Mouse (Mus musculus) gastrocnemius, adult 18-20 months (tissue): ENCODE measurements around the gene Uqcc1. TPM values are rescaled to one million over a fixed set of nuclear protein-coding genes. Genes with fewer than 3 reads are reported as not detected.
"Not testable (repeated sequence)": the region's sequence is repeated elsewhere in the genome, so short reads cannot be mapped to it uniquely, and the experiment has no call there.

ENCODE experiments used
- DNase-seq: peaks from one replicate; pipeline ENCODE4 v3.0.0; 2021; ENCODE audit warnings: low spot score
- total RNA-seq, 2 experiments: library from RNA; stranded (reverse); gene quantifications; 2 replicates each; pipeline ENCODE4 v1.2.3; 2021

The Uqcc1 gene
- total RNA-seq, 2 experiments from 2014 or later = 155 to 182 TPM

- DNase-seq = no peak
Observed at GRCm38 (mm10) chr2:155862573-155863300, 67.4 kb downstream of the Uqcc1 start.

GRCm38 (mm10) chr2:155861581-155861980 lies 68.5 kb downstream of the Uqcc1 start:
- DNase-seq = no peak

DNA sequence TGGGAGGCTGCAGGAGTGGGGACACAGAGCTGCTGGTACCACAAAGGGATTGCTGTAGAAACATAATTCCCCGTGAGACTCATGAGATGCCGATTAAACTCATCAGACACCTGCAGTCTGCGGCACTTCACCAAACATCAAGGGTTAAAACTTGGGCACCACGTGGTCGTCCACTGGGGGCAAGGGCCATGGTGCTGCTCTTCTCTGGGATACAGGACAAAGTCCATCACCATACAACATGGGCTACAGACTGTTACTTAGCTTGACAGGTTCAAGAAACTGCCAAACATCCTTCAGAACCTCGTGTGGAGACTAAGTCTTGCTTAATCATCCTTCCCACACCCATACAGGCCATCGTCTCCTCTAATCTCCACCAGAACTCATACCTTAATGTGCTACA lies 70.0 kb downstream of the Uqcc1 start:
- no peak for DNase-seq

GRCm38 (mm10) chr2:155852536-155852935 lies 77.6 kb downstream of the Uqcc1 start:
- no peak for DNase-seq

- no peak for DNase-seq
Observed at GRCm38 (mm10) chr2:155850120-155850519, 80.0 kb downstream of the Uqcc1 start.

GRCm38 (mm10) chr2:155849464-155849863 lies 80.6 kb downstream of the Uqcc1 start:
- no peak for DNase-seq

DNA sequence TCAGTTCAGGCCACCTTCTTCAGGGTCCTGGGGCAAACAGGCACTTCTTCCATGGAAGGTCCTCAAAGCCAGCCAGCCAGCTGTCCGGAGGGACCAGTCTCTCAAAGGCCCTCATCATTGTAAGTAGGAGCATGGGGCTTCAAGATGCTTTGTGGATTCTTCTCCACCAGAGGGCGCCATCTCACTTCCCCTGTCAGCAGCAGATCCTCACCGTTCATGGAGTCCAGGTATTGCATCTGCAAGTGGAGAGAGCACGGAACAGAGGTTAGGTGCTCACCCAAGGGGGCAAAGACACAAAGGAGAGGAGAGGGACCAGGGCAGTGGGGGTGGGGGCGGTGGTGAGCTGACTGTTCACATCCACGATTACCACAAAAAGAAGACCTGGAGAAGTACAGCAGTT lies 81.8 kb downstream of the Uqcc1 start:
- DNase-seq = peak; percentile 81

DNA sequence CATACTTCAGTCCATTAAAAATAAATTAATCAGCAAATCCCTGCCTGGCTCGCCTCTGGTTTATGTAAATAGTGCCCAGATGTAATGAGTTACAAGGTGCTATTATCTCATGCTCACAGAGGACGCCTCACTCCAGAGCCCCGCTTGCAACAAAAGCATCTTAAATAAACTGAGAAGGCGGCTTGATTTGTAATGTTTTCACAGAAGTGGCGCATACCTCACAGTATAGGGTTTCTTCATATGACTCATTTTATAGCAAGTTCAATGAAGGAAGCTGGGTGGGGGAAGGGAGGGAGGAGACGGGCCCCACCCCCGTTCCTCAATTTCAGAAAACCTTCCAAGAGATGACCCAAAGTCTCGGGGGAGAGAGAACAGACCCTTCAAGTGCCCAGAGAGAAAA lies 83.2 kb downstream of the Uqcc1 start:
- DNase-seq = no peak

GRCm38 (mm10) chr2:155838961-155839360 lies 91.1 kb downstream of the Uqcc1 start:
- DNase-seq = no peak

DNA sequence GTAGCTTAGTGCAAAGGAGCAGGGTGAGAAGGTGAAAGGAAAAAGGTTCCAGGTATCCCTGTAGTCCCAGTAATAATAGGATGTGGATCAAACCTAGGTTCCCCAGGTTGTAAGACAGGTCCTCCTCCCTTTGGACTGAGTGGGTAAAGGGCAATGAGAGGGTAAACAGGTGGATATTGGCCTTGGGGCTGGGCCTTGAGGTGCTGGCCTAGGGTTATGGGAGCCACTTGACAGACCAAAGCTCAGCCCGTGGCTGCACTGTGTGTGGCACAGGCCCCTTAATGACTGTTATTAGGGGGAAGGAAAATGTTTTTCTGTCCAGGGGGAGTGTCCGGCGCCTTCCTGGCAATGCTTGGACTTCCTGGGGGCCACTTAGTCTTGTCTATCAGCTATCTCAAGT lies 92.1 kb downstream of the Uqcc1 start:
- no peak for DNase-seq

DNA sequence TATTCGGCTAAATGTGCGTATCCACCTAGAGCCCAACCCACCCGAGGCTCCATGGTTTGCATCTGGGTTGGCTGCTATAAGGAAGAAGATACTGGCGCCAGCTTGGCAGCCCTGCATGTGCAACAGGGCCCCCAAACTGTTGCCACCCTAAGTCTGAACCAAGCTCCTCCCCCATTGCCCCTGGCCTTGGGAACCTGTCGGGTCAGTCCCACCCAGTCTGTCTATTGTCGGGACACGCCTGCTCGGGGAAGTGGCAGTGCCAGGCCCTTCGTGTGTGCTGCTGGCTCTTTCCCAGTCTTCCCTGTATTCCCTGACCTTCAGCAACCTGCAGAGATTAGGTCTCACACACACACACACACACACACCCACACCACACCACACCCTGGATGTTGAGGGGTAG lies 95.4 kb downstream of the Uqcc1 start, which contains the start of gene Fam83c:
Gene Fam83c, minus strand, starts transcription at position 123 of the 400 bp plus-strand sequence.
- DNase-seq = no peak

GRCm38 (mm10) chr2:155832087-155832486 lies 98.0 kb downstream of the Uqcc1 start:
- DNase-seq = not testable (repeated sequence)

GRCm38 (mm10) chr2:155831302-155831701 lies 98.8 kb downstream of the Uqcc1 start:
- no peak for DNase-seq

GRCm38 (mm10) chr2:155830841-155831240 lies 99.3 kb downstream of the Uqcc1 start:
- DNase-seq = no peak

DNA sequence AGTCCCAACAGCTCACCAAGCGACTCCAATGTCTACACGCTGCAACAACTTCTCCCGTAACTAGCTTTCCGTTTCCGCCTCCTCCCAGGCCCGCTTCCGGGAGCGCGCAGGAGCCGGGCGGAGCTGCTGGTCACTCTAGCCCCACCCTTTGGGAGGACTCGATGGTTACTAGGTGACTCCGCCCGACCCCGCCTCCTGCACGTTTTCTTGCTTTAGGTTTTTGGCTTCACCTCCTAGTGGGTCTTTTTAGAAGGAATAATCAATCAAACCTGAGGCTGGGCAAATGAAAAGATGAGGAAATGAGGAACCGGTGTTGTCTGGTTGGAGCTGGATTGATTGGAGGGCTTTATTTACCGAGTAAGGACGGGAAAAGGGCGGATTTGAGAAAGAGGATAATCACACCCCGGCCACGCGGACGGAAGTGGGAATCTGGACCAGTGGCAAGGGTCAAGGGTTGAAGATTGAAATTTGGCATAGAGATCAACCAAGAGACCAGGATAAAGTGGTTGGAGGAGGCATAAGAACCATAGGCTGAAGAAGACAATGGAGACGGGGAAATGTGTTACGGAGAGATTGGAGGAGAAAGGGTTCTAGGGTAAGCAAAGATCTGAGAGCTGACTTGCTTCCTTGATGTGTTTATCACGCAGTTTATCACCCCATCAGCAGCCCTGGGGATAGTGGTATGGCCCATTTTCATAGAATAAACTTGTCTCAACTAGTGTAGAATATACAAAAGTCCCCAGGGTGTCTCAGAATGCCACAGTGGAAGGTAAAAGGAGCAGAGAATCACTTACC lies 103.3 kb downstream of the Uqcc1 start, which contains the start of gene Eif6:
Gene Eif6, minus strand, starts transcription at position 296 of the 795 bp plus-strand sequence.
- DNase-seq = peak; percentile 88

GRCm38 (mm10) chr2:155825904-155826629 lies 104.0 kb downstream of the Uqcc1 start:
- no peak for DNase-seq

DNA sequence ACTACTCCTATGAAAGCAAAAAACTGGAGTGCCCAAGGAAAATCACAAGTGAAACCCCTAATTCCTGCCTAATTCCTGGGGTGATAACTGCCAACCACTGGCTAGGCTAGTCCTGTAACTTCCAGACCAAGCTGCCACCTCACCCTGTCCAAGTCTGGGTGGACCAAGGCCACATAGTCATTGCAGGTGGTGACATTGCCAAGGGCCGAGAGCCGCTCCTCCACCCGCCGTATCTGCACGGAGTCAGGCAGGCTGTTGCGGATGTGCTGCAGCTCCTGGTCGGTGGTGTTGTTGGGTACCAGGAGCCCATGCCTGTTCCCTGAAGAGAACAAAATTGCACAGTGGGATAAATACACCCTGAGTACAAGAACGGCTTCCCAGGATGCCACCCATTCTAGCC lies 106.4 kb downstream of the Uqcc1 start:
- DNase-seq = no peak

- DNase-seq = no peak
Observed at GRCm38 (mm10) chr2:155820779-155821178, 109.3 kb downstream of the Uqcc1 start.

DNA sequence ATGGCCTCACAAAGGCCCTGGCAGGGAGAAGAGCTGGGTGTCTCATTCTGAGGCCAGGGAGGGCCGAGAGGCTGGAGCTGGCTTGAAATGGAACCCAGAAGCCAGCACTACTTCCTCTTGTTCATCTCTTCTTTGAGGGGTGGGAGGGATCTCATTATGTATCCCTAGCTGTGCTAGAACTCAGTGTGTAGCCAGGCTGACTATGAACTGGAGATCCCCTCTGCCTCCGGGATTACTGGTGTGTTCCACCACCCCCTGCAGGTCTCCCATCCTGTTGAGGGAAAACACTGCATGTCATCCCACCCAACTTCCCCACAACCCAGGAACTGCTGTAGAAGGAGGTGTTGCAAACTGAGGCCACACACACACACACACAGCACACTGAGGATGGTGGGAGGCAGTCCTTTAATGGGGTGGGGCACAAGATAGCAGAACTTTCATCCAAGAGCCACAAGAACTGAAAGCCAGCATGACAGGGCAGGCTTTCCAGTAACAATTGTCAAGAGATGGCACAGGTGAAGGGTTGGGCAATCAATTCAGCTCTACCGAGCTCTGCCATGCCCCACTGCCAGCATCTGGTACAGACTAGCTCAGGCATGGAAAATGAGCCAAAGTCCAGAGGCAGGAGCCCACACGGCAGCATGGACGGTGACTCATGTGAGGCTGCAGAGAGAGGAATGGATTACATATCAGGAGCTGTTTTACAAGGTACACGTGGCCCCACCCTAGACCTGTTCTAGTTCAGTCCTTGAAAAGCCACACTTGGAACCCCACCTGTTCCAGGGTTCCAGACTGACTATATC lies 110.5 kb downstream of the Uqcc1 start:
- DNase-seq = no peak

- DNase-seq = no peak
Observed at GRCm38 (mm10) chr2:155819392-155819448, 110.9 kb downstream of the Uqcc1 start, which contains the start of gene BC029722. Gene BC029722 (minus strand): TSS chr2:155819426.

GRCm38 (mm10) chr2:155818596-155819391 lies 111.3 kb downstream of the Uqcc1 start:
- DNase-seq = peak; percentile 97
